25 mouse cellular contexts compared by ENCODE assay signal in genomic region chr13:49738011-49738410, GRCm38 (mm10).
"Had no signal": no experiment of that assay in that cellular context is flagged by ENCODE, and none has a peak within 500 bp of the region (broad histone marks: within the 10 kb centered on the region; RNA-seq: fewer than 3 reads in every experiment).

No protein-coding gene starts in this region.

- H3K9ac ChIP-seq: heart, embryonic 13.5 days; heart, embryonic 15.5 days; hindbrain, embryonic 13.5 days; hindbrain, embryonic 15.5 days; kidney, embryonic 15.5 days; limb, embryonic 12.5 days; liver, embryonic 13.5 days had no signal

- H3K27me3 ChIP-seq: heart, embryonic 13.5 days; heart, embryonic 15.5 days; hindbrain, embryonic 13.5 days; hindbrain, embryonic 15.5 days; kidney, embryonic 15.5 days; limb, embryonic 12.5 days; liver, embryonic 13.5 days had no signal

- H3K4me1 ChIP-seq: heart, embryonic 13.5 days; heart, embryonic 15.5 days; hindbrain, embryonic 13.5 days; hindbrain, embryonic 15.5 days; kidney, embryonic 15.5 days; limb, embryonic 10.5 days; limb, embryonic 12.5 days; liver, embryonic 13.5 days had no signal

- H3K27ac ChIP-seq: heart, adult 2 months; heart, embryonic 13.5 days; heart, embryonic 15.5 days; hindbrain, embryonic 13.5 days; hindbrain, embryonic 15.5 days; hindbrain, postnatal 0 days; kidney, embryonic 15.5 days; kidney, postnatal 0 days; left cerebral cortex, adult 2 months; limb, embryonic 10.5 days; limb, embryonic 12.5 days; liver, embryonic 13.5 days had no signal

- H3K4me3 ChIP-seq: heart, adult 2 months; heart, embryonic 13.5 days; heart, embryonic 15.5 days; hindbrain, embryonic 13.5 days; hindbrain, embryonic 15.5 days; kidney, embryonic 15.5 days; left cerebral cortex, adult 2 months; limb, embryonic 10.5 days; limb, embryonic 12.5 days; liver, embryonic 13.5 days had no signal

- ATAC-seq: hindbrain, postnatal 0 days; intestine, embryonic 16.5 days had no signal

- H3K9me3 ChIP-seq: heart, embryonic 13.5 days; heart, embryonic 15.5 days; hindbrain, embryonic 13.5 days; hindbrain, embryonic 15.5 days; kidney, embryonic 15.5 days; limb, embryonic 10.5 days; limb, embryonic 12.5 days; liver, embryonic 13.5 days had no signal

- DNase-seq: gastrocnemius, postnatal 14 days; gastrocnemius, postnatal 36 days; heart, adult 2 months; heart, postnatal 14 days; heart, postnatal 36 days; kidney, adult 11 months; kidney, adult 2 months; kidney, adult 9 months; kidney, postnatal 14 days; kidney, postnatal 36 days; layer of hippocampus, adult 9-11 months; layer of hippocampus, postnatal 36 days; liver; liver, embryonic 13.5 days had no signal
